Mouse (Mus musculus): ENCODE results near the gene Opa3. TPM values are rescaled to one million over a fixed set of nuclear protein-coding genes. Genes with fewer than 3 reads are reported as not detected.

Gene Opa3
- total RNA-seq, 2 experiments from 2014 or later = 21.2 to 22.3 TPM

DNA sequence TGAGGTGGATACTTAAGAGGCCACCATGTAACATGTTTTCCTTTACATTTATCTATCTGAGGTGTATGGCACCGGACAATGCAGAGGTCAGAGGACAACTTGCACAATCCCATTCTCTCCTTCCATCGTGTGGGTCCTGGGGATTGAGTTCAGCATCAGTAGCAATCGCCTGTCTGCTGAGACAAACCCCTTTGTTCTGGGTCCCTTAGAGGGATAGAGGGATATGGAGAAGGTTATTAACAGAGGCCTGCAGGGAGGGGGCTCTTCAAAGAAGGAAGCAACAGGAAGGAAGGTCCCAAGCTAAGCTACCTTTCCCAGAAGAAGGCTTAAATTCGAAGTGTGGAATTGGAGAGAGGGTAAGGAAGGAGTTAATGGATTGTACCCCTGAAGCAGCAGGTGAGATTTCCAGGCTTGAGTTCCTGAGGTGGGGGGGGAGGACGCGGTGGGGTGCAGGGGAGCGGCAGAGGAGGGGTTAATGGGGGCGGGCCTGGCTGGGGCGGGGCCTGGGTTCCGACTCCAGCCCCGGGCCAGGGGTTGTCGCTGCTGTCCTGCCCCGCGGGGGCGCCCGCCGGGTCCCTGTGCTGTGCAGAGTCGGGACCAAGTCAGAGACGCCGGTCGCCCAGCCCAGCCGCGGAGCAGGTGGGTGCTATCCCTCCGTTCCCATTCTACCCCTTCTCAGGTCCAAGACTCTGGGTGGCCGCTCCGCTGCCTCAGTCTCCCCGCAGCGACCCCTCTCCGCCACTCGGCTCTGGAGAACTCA is 16.0 kb upstream of the Opa3 start, which contains the start of gene Gpr4:
Gene Gpr4 (plus strand): TSS at position 543 of the 760 bp plus-strand sequence.
- ATAC-seq (replicated peaks; ENCODE audit: low FRiP score, low TSS enrichment, poor library complexity, severe bottlenecking) = peak; percentile 38; the same call in 1 of the 2 replicates

GRCm38 (mm10) chr7:19213385-19213784 is 14.7 kb upstream of the Opa3 start:
- no peak for ATAC-seq (replicated peaks; ENCODE audit: low FRiP score, low TSS enrichment, poor library complexity, severe bottlenecking)

- no peak for ATAC-seq (replicated peaks; ENCODE audit: low FRiP score, low TSS enrichment, poor library complexity, severe bottlenecking)
Observed at GRCm38 (mm10) chr7:19214369-19214768, 13.8 kb upstream of the Opa3 start.

GRCm38 (mm10) chr7:19214940-19215339 is 13.2 kb upstream of the Opa3 start:
- ATAC-seq (replicated peaks; ENCODE audit: low FRiP score, low TSS enrichment, poor library complexity, severe bottlenecking) = no peak

DNA sequence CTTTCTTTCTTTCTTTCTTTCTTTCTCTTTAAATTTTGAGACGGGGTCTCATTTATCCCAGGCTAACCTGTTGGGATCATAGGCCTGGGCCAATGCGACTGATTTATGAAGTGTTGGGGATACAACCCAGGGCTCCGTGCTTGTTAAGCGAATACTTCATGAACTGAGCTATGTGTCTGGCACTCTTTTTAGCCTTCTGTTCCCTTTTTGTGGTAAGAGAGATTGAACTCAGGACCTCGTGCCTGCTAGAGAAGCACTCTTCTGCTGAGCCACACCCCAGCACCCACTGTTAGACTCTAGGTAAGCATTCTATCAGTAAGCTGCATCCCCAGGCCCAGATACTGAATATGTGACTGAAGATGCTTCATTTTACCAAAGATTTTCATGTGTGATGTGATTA is 10.6 kb upstream of the Opa3 start:
- ATAC-seq (replicated peaks; ENCODE audit: low FRiP score, low TSS enrichment, poor library complexity, severe bottlenecking) = no peak

DNA sequence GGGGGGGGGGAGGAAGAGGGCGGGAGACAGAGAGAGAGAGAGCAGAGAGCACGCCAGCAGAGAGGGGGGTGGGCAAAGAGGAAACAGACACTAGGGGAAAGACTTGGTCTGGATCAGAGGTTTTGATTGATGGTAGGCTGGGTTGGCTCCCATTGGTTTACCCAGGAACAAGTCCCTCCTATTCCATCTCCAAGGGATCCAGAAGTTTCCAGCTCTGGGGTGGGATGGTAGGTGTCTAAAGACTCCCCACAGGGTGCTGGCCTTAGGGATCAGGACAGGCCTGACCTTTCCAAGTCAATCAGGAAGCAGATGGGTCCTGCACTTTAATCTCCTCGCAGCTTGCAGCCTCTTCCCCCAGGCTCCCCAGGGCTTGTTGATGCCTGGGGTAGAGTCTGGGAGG is 10.2 kb upstream of the Opa3 start:
- no peak for ATAC-seq (replicated peaks; ENCODE audit: low FRiP score, low TSS enrichment, poor library complexity, severe bottlenecking)

- ATAC-seq (replicated peaks; ENCODE audit: low FRiP score, low TSS enrichment, poor library complexity, severe bottlenecking) = no peak
Observed at GRCm38 (mm10) chr7:19220061-19220460, 8.1 kb upstream of the Opa3 start.

GRCm38 (mm10) chr7:19222189-19222588 is 5.9 kb upstream of the Opa3 start:
- no peak for ATAC-seq (replicated peaks; ENCODE audit: low FRiP score, low TSS enrichment, poor library complexity, severe bottlenecking)

GRCm38 (mm10) chr7:19222875-19223274 is 5.3 kb upstream of the Opa3 start:
- ATAC-seq (replicated peaks; ENCODE audit: low FRiP score, low TSS enrichment, poor library complexity, severe bottlenecking) = no peak

- peak; percentile 29 for ATAC-seq (replicated peaks; ENCODE audit: low FRiP score, low TSS enrichment, poor library complexity, severe bottlenecking)
Observed at GRCm38 (mm10) chr7:19224933-19225332, 3.2 kb upstream of the Opa3 start.

GRCm38 (mm10) chr7:19226817-19227797 is 1.0 kb upstream of the Opa3 start:
- peak; percentile 8 for ATAC-seq (replicated peaks; ENCODE audit: low FRiP score, low TSS enrichment, poor library complexity, severe bottlenecking)

DNA sequence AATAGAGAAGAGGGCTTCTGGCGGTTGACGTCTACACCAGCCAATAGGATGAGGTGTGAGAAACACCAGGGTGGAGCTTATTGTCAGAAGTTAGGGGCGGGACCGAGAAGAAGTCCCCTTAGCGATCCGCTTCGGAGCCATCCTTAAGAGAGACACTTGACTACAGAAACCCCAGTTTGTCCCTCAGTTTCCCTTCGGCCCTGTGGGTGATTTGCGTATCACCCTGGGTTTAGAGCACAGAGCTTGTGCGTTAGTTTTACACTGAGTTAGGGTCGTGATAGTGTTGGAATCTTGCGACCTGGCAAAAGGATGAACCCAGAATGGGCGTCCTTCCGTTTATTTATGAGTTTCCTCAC is 637 bp downstream of the Opa3 start:
- ATAC-seq (replicated peaks; ENCODE audit: low FRiP score, low TSS enrichment, poor library complexity, severe bottlenecking) = no peak; the same call in 1 of the 2 replicates

DNA sequence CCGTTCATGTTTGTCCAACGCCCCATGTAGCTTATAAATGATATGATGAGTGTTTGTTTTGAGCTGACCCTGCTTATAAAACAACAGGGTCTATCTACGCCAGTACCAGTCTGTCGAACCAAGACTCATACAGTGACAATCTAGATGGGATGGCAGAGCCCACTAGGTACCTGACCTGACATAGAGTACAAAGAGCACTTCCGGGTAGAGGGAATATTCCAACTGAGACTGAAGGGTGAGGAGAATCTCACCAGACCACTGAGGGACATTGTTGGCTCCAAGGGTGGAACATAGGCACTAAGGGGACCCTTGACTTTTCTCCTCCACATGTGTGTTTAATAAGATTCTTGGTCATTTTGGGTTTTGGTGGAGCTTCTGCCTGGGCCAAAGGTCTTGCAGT is 1.3 kb downstream of the Opa3 start:
- no peak for ATAC-seq (replicated peaks; ENCODE audit: low FRiP score, low TSS enrichment, poor library complexity, severe bottlenecking)

DNA sequence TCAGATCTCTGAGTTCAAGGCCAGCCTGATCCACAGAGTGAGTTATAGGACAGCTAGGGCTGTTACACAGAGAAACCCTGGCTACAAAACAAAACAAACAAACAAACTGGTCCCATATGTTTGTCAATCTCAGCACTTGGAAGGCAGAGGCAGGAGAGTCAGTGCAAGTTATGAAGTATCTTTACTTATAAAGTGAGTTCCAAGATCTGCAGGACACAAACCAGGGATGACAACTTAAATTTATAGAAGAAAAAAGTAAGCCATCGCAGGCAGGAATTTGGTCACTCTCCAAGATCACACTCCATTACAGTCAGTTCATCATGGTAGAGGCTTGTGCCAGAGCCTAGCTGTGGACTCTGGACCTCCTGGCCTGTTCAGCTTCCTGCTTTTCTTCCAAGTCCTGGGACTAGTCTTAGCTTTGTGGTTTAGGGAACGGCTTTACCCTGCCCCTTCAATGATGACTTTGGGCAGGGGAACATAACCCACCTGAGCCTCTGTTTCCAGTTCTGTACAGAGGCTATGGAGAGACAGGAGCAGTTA is 2.0 kb downstream of the Opa3 start:
- no peak for ATAC-seq (replicated peaks; ENCODE audit: low FRiP score, low TSS enrichment, poor library complexity, severe bottlenecking)

DNA sequence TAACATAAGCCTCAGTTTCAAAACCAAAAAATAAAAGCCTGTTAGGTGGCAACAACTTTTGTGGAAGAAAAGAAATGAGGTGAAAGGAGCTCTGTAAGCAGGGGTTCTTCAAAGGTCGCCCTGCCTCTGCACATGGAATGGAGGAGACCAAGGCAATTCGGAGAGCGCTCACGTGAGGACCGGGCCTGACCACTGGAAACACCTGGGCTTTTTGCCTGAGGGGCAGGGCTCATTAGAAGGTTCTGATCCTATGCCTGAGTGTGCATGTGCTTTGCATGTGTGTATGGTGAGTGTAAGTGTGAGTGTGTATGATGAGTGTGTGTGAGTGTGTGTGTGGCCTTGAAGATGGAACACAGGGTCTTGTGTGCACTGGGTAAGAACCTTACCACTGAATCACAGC is 2.8 kb downstream of the Opa3 start:
- ATAC-seq (replicated peaks; ENCODE audit: low FRiP score, low TSS enrichment, poor library complexity, severe bottlenecking) = no peak

GRCm38 (mm10) chr7:19231849-19232248 is 3.7 kb downstream of the Opa3 start:
- no peak for ATAC-seq (replicated peaks; ENCODE audit: low FRiP score, low TSS enrichment, poor library complexity, severe bottlenecking)

DNA sequence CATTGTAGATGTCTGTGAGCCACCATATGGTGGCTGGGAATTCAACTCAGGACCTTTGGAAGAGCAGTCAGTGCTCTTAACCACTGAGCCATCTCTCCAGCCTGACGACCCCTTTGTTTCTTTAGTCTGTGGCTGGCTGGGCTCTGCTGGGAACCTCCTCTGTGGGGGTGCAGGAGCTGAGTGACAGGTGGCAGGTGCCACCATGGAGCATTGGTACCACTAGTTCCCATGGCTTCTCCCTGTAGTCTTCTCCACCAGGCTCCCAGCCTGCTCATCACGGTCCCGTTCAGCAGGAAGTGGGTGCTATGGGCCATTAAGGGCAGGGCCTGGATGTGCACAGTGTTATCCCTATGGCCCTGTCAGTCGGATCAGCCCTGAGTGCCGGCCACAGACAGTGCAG is 6.5 kb downstream of the Opa3 start:
- no peak for ATAC-seq (replicated peaks; ENCODE audit: low FRiP score, low TSS enrichment, poor library complexity, severe bottlenecking)

DNA sequence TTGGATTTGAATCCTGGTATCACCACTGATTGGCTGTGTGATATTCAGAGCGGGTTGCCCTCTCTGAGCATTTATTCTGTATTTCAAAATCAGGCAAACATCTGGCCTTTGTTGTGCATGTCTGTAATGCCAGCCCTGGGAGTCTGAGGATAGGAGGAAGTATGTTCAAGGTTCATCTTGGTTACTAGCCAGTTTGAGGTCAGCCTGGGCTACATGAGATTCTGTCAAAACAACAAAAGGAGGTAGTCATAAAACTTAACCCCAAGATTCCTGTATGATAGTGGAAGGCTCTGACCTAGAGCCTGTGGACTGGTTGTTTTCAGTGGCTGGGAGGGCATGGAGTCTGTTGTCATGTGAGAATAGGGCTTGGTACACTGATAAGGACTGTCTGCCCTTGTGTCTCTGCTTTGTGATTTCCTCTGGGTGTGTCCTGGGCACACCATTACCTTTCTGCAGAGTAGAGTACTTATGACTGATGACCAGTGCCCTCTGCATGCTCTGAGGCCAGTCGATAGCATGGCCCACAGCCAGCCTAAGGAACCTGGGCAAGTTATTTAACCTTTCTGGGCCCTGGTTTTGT is 7.0 kb downstream of the Opa3 start:
- peak; percentile 48 for ATAC-seq (replicated peaks; ENCODE audit: low FRiP score, low TSS enrichment, poor library complexity, severe bottlenecking)

- no peak for ATAC-seq (replicated peaks; ENCODE audit: low FRiP score, low TSS enrichment, poor library complexity, severe bottlenecking)
Observed at GRCm38 (mm10) chr7:19236411-19236810, 8.3 kb downstream of the Opa3 start.

DNA sequence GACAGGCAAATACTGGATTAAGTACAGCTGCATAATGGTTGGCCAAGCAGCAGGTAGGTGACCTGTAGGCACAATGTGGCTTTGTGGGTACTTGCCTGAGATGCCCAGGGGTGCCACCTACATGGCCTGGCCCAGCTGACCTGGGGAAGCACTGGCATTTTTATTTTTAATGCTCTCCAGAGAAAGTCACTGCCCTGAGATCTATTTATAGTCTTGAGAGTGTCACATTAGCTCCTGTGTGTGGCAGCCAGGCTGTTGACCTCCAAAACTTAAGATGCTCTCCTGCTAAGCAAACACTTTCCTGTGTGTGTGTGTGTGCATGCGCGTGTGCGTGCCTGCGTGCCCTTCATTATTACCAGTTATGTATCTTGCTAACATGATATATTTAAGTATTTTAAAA is 10.2 kb downstream of the Opa3 start:
- ATAC-seq (replicated peaks; ENCODE audit: low FRiP score, low TSS enrichment, poor library complexity, severe bottlenecking) = no peak
